Mouse (Mus musculus): Measurements from ENCODE around the gene Mau2.

DNA sequence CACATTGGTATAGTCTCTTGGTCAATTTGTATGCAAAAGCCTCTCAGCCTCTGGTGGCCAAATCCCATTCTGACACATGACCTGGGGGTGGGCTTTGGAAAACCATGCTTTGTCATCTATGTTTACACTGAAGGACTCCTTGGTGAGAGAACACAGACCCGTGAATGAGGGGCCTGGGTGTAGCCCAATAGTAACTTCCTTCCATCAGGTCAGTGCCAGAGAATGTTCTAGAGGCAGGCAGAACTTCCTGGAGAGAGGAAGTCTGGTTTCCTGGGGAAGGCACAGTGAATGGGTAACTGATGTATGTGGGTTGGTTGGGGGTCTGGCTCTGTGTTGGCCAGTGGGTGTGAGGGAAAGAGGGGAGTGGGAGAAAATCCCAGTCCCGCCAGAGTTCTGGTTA, 37.4 kb downstream of the Mau2 start:
- TF ChIP-seq TAL1 (IDR thresholded peaks at IDR 0.05; ENCODE audit: low read length) (no peak), GATA1 (IDR thresholded peaks at IDR 0.05; ENCODE audit: low read length) (no peak)

Data from erythroblast, embryonic 14.5 days (primary cell).